Mouse (Mus musculus): ENCODE measurements around the gene Defb10.
"Not testable (repeated sequence)": the region's sequence is repeated elsewhere in the genome, so short reads cannot be mapped to it uniquely, and the experiment has no call there.

Defb10 gene

DNA sequence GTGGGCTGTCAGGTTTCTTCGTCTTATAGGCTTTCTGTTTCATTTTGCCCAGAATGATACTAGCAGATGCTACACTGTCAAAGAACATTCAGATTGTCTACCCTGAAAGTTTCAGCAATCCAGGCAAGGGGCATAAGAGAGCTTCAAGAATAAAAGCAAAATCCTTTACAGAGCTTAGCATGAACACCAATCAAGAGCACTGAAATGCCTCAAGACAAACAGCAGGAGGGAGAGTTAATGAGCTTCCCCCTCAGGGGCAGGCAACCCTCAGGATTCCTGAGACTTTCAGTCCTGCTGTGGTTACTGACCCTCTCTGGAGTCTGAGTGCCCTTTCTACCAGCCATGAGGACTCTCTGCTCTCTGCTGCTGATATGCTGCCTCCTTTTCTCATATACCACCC lies at the start of gene Defb10:
Gene Defb10 (plus strand): TSS at position 316 of the 400 bp plus-strand sequence.
- not testable (repeated sequence) for DNase-seq

DNA sequence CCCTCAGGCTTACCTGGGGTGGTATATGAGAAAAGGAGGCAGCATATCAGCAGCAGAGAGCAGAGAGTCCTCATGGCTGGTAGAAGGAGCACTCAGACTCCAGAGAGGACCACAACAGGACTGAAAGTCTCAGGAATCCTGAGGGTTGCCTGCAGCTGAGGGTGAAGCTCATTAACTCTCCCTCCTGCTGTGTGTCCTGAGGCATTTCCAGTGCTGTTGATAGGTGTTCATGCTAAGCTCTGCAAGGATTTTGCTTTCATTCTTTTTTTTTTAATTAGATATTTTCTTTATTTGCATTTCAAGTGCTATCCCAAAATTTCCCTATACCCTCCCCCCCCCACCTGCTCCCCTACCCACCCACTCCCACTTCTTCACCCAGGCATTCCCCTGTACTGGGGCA lies 26.6 kb downstream of the Defb10 start, which contains the start of gene Defb9:
Gene Defb9 (minus strand): TSS at position 101 of the 400 bp plus-strand sequence.
- DNase-seq: not testable (repeated sequence)

DNA sequence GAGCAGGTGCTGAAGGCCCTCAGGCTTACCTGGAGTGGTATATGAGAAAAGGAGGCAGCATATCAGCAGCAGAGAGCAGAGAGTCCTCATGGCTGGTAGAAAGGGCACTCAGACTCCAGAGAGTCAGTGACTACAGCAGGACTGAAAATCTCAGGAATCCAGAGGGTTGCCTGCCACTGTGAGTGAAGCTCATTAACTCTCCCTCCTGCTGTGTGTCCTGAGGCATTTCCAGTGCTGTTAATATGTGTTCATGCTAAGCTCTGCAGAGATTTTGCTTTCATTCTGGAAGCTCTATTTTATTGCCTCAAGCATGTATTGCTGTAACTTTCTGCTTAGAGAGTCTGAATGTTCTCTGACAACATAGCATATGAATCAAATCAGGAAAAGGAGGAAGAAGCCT lies 47.6 kb downstream of the Defb10 start, which contains the start of gene Defb11:
Gene Defb11 (minus strand): TSS at position 123 of the 400 bp plus-strand sequence.
- not testable (repeated sequence) for DNase-seq

Measured in embryo, embryonic 11 days (tissue).